Mouse (Mus musculus) ES-Bruce4 (cell line): ENCODE data around the gene Ghr.

ENCODE experiments used
- CTCF ChIP-seq: IDR thresholded peaks from one replicate; pipeline ENCODE4 v1.8.1; 2011; ENCODE audit warnings: low read depth, low read length
- POLR2A ChIP-seq: IDR thresholded peaks from one replicate; pipeline ENCODE4 v1.8.1; 2011; ENCODE audit warnings: low read length; ENCODE audit not compliant: insufficient read depth

DNA sequence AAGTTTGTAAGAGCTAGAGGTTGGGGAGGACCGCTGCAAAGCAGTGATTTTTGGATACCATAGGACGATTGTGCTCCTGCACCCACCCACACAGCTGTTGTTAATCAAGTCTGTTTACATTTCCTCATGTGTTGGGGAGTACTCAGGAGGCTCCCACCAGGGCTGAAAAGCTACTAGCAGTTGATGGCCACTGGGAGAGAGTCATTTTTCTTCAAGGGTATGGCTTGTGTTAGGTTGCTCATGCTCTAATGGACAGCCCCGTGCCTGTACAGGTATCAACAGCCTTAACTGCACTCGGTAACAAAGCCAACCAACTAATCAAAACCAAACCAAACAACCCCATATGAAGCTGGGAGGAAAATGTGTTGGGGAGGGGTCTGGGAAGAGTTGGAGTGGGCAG, 313.8 kb downstream of the Ghr start:
- TF ChIP-seq CTCF, result no peak
- TF ChIP-seq POLR2A, result no peak
